Mouse (Mus musculus): ENCODE results near the gene Doc2g.

Gene Doc2g

DNA sequence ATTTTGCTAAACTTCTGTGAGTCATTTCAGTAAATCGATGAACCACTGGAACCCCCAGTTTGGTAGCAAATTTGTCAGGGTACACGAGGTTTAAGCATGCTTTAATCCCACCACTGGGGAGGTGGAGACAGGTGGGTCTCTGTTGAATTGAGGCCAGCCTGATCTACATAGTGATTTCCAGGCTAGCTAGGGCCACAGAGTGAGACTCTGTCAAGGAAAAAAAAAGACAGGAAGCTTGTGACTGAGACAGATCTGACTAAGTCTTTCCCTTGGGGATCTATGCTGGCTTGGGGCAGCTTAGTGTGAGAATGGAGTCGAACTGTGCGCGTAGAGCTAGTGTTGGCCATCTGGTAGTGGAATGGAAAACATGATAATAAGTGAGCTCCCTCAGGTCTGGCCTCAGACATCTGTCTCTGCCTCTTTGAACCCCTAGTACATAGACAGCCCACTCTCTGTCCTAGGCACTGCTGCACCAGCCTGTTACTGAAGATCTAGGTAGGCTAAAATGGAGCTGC is 49.5 kb downstream of the Doc2g start:
- DNase-seq (ENCODE audit: low read depth): no peak

DNA sequence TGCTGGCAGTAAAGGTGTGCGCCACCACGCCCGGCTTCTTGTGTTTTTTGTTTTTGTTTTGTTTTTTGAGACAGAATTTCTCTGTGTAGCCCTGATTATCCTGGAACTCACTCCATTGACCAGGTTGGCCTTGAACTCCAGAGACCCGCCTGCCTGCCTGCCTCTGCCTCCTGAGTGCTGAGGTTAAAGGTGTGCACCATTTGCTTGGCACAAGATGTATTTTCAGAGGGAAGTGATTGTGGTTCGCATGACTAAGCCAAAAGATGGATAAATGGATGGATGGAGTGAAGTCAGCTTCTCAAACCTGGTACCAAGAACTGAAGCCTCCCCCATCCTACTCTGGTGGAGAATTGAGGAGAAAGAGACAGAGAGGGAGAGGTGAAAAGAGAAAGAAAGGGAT is 51.5 kb downstream of the Doc2g start:
- DNase-seq (ENCODE audit: low read depth): no peak

DNA sequence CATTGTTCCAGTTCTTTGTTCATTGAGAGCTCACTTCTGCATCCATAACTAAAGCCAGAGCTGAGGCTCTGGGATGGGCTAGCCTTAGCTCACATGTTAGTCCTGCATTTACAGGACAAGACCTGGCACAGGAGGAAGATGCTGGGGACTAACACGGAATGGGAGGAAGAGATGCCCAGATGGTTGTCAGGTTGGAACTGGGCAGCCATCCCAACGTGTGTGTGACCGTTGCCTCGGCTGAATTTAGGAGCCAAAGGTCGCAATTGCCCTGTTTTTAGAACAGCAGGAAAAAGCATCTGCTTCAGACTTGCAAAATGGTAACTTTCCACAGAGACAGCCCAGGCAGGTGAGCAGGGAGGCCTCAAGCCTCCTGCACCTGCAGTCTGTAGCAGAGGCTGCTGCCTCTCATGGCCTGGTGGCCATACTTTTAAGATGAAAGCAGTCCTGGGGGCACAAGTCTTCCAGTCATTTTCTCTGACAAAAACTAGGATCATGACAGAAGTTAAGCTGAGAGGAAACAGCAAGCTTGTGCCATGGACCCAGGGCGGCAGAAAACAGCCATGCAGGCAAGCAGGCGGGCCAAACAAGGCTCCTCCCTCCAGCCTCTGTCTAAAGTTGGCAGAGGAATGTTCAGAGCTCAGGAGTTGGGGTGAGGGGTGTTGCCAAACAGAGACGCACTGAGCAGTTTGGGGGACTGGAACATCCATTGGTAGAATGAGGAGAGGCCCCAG is 52.3 kb downstream of the Doc2g start:
- DNase-seq (ENCODE audit: low read depth): no peak

DNA sequence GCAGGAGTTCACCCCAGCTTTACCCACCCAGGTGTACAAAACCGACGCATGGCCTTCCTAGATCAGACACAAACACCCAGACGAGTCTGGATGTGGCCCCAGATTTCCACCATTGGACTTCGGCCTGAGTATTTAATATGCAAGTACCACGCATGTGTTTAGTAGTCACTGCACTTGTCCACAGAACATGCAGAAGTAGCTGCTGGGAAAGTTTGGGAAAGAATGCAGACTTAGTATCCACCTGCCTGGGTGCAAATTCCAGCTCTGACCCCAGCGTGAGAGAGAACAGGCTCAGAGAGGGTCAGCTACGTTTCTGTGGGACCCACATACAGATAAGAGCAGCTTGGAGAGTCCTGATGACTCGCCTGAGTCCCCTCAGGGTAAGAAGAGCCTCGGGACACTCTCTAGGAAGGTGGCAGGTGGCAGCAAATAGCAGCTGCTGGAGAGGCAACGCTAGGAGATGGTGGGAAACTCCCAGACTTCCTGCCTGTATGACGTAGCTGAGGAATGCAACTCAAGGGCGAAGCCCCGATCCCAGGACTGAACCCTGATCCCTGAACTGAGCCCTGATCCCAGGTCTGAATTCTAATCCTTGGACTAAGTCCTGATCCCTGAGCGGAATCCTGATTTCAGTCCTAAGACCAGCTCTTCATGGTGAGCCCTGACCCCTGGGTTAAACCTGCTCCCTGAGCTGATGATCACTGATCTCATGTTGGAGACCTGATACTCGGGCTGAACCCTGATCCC is 53.0 kb downstream of the Doc2g start:
- no peak for DNase-seq (ENCODE audit: low read depth)

All from c-Kit-positive CD71-positive TER-119-negative erythroid progenitor cells, embryonic 14.5 days (primary cell).